Mouse (Mus musculus): ENCODE measurements around the gene Pop5. TPM values are rescaled to one million over a fixed set of nuclear protein-coding genes. Genes with fewer than 3 reads are reported as not detected.

Gene Pop5
- polyA plus RNA-seq, 1 experiment from 2014 or later = 128 TPM

DNA sequence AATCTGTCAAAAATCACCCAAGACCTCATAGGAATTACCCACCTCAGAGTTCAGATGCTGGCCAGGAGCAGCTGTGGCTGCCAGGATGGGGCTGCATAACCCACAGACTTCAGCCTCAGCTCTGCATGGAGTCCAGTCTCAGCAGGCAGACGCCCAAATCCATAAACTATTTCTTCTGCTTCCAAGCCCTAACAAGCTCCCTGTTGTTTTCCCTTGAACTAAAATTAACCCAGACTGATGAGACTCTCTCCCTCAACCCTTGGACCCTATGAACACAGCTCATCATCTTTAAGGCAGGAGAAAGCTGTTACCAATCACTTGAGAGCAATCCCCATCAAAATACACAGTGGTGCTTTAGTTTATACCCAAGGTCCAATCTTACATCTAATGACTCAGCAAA is 19.8 kb downstream of the Pop5 start:
- Histone ChIP-seq H3K27ac (no peak overlapping the region), H3K9ac (no peak overlapping the region), H3K36me3 (peaks cover 58% of the 10 kb centered on the region), H3K4me2 (replicated peaks) (no peak overlapping the region), H3K27me3 (replicated peaks) (no peaks in the 10 kb centered on the region), H3K4me3 (replicated peaks) (no peak overlapping the region), H3K4me1 (replicated peaks) (no peaks in the 10 kb centered on the region), H3K9me3 (no peaks in the 10 kb centered on the region)
- 79% methylated on average over 1 of the region's 1 CpGs for WGBS
- no peak for ATAC-seq

DNA sequence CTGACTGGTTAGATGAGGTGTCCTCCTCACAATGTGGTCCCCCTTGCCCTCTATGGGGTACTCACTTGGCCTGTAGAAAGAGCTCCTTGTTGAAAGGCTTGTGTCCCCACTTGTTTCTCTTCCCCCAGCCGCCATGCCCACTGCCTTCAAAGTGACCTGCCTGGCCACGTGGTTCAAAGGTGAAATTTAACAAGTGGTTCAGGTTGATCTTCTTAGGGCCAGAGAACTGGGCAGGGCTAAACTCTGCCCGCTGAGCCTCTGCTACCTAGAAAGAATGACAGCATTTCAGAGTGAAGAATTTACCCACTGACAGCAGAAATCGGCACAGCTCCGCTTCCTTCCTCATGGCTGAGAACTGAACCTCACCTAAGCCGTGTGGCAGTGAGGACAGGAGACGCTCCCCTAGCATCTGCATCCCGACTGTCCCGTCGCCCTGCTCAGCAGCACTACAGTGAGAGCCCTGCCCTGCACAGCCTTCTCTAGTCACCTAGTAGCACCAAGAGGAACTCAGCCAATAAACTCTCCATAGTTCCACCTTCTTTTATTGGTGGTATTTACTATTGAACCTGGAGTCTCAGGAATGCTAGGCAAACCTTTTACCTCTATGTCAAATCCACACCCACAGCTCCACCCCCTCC is 21.4 kb downstream of the Pop5 start:
- Histone ChIP-seq H3K27me3 (replicated peaks) (no peaks in the 10 kb centered on the region), H3K9me3 (no peaks in the 10 kb centered on the region), H3K4me1 (replicated peaks) (no peaks in the 10 kb centered on the region), H3K4me2 (replicated peaks) (no peak overlapping the region), H3K4me3 (replicated peaks) (no peak overlapping the region), H3K27ac (no peak overlapping the region), H3K36me3 (peaks cover 46% of the 10 kb centered on the region), H3K9ac (no peak overlapping the region)
- ATAC-seq = peak; percentile 55; the same call in 1 of the 2 replicates
- 69% methylated on average over 10 of the region's 10 CpGs for WGBS

DNA sequence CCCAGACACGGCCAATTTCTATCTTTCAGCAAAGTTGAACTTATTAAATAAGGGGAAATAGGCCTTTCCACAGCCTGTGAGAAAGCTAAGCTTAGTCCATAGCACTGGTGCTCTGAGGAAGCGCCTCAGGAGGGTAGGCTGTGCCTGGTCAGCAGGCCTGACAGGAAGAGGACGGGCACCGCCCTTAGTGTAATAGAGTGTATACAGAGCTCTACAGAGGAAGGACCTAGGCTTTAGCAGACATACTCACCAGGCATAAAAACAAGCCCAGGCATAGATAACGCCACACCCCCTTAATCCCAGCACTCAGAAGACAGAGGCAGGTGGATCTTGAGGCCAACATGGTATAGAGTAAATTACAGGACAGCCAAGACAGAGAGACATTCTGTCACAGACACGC is 24.7 kb downstream of the Pop5 start:
- H3K27me3 ChIP-seq (replicated peaks) = no peaks in the 10 kb centered on the region
- no peak; the same call in 1 of the 2 replicates for ATAC-seq
- WGBS = 73% methylated on average over 6 of the region's 6 CpGs
- no peak overlapping the region for H3K4me2 ChIP-seq (replicated peaks)
- H3K9ac ChIP-seq = no peak overlapping the region
- no peak overlapping the region for H3K4me3 ChIP-seq (replicated peaks)
- H3K27ac ChIP-seq = no peak overlapping the region
- peaks cover 41% of the 10 kb centered on the region for H3K36me3 ChIP-seq
- H3K9me3 ChIP-seq = no peaks in the 10 kb centered on the region
- H3K4me1 ChIP-seq (replicated peaks) = no peaks in the 10 kb centered on the region; the same call in 1 of the 2 replicates

DNA sequence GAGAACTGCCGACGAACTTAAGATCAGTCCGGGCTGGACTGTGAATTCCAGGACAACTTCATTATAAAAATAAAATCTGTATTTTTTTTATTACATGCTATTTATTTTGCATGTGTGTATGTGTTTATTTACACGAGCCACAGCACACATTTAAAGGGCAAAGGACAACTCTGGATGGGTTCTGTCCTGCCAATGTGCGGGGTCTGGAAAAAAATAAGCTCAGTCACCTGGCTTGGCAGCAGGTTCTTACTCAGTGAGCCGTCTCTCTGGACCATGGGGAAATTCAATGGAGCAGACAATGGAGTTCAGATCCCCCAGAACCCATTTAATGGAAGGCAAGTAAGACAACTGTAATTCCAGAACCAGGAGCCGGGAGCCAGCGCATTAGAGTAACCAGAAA is 25.5 kb downstream of the Pop5 start:
- Histone ChIP-seq H3K27ac (no peak overlapping the region), H3K27me3 (replicated peaks) (no peaks in the 10 kb centered on the region), H3K9me3 (no peaks in the 10 kb centered on the region), H3K9ac (no peak overlapping the region), H3K4me2 (replicated peaks) (no peak overlapping the region), H3K36me3 (peaks cover 34% of the 10 kb centered on the region), H3K4me3 (replicated peaks) (no peak overlapping the region), H3K4me1 (replicated peaks) (no peaks in the 10 kb centered on the region; the same call in 1 of the 2 replicates)
- WGBS = 90% methylated on average over 8 of the region's 8 CpGs
- no peak for ATAC-seq

GRCm38 (mm10) chr5:115261880-115262279 is 26.2 kb downstream of the Pop5 start:
- H3K27ac ChIP-seq = no peak overlapping the region

GRCm38 (mm10) chr5:115262502-115263291 is 27.1 kb downstream of the Pop5 start:
- peaks cover 4% of the 10 kb centered on the region; the same call in 1 of the 2 replicates for H3K4me1 ChIP-seq (replicated peaks)

More at GRCm38 (mm10) chr5:115261880-115262279, 26.2 kb downstream of the Pop5 start:
- no peak for ATAC-seq
- Histone ChIP-seq H3K4me1 (replicated peaks) (no peaks in the 10 kb centered on the region; the same call in 1 of the 2 replicates), H3K9me3 (no peaks in the 10 kb centered on the region), H3K27me3 (replicated peaks) (no peaks in the 10 kb centered on the region), H3K9ac (no peak overlapping the region), H3K4me2 (replicated peaks) (no peak overlapping the region), H3K36me3 (peaks cover 27% of the 10 kb centered on the region; the same call in 1 of the 2 replicates), H3K4me3 (replicated peaks) (no peak overlapping the region)
- WGBS = 74% methylated on average over 1 of the region's 1 CpGs

GRCm38 (mm10) chr5:115266340-115266739 is 30.7 kb downstream of the Pop5 start:
- Histone ChIP-seq H3K4me2 (replicated peaks) (no peak overlapping the region), H3K27ac (no peak overlapping the region), H3K27me3 (replicated peaks) (no peaks in the 10 kb centered on the region), H3K4me1 (replicated peaks) (peaks cover 30% of the 10 kb centered on the region), H3K9me3 (no peaks in the 10 kb centered on the region), H3K9ac (no peak overlapping the region), H3K4me3 (replicated peaks) (no peak overlapping the region), H3K36me3 (no peaks in the 10 kb centered on the region)
- 92% methylated on average over 5 of the region's 5 CpGs for WGBS
- ATAC-seq = no peak

More at GRCm38 (mm10) chr5:115262502-115263291, 27.1 kb downstream of the Pop5 start:
- Histone ChIP-seq H3K4me2 (replicated peaks) (no peak overlapping the region), H3K9me3 (no peaks in the 10 kb centered on the region), H3K27me3 (replicated peaks) (no peaks in the 10 kb centered on the region), H3K9ac (no peak overlapping the region), H3K4me3 (replicated peaks) (no peak overlapping the region), H3K36me3 (peaks cover 20% of the 10 kb centered on the region; the same call in 1 of the 2 replicates), H3K27ac (no peak overlapping the region)
- WGBS = 85% methylated on average over 14 of the region's 14 CpGs
- no peak for ATAC-seq

DNA sequence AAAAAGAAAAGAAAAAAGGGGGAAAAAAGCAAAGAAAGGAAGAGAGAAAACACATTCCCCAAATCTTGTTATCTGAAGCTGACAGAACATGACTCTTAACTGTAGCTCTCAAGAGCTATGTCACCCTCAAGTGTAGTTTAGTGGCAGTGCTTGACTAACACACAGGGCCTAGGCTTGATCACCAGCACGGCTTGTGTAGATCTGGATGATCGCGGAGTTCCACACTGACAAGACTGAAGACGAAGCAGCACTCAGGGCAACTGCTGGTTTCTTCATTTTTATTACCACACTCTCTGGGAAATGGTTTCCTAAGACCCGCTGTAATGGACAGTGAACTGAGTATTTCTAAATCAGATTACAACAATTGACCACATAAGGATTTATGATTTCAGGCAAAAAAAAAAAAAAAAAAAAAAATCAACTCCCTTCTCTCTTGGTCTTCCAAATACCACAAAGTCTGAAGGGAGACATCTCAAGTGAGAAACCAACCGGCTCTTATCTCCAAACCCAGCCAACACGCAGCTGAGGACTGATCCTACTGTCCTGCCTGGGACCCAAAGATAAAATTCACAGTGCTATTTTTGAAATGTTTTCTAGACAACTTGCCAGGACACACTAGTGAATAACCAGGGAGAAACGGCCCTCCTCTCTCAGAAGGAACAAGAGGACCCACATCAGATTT is 31.3 kb downstream of the Pop5 start:
- Histone ChIP-seq H3K4me2 (replicated peaks) (no peak overlapping the region), H3K9me3 (no peaks in the 10 kb centered on the region), H3K27ac (no peak overlapping the region), H3K4me1 (replicated peaks) (peaks cover 30% of the 10 kb centered on the region), H3K9ac (no peak overlapping the region), H3K27me3 (replicated peaks) (no peaks in the 10 kb centered on the region), H3K36me3 (no peaks in the 10 kb centered on the region), H3K4me3 (replicated peaks) (no peak overlapping the region)
- 77% methylated on average over 8 of the region's 8 CpGs for WGBS
- no peak; the same call in 1 of the 2 replicates for ATAC-seq

DNA sequence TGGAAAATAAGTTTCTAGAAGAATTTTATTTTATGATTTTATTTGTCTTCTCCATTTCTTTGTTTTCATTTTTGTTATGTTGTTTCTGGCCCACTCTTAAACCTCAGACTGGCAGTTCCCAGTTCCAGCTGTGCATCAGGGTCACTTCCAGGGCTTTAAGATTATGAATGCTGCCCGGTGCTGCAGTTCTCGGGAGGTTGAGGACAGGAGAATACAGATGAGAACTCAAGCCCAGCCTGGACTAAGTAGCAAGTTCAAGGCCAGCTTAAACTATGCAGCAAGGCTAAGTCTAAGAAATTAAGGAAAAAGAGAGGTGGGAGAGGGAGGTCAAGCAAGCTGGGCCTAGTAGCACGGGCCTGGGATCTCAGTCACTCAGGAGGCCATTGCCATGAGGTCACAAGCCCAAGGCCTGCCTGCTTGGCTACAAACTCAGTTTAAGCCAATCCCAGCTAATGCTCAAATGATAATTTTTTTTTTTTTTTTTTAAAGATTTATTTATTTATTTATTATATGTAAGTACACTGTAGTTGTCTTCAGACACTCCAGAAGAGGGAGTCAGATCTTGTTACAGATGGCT is 31.9 kb downstream of the Pop5 start:
- Histone ChIP-seq H3K4me1 (replicated peaks) (peaks cover 30% of the 10 kb centered on the region), H3K9ac (no peak overlapping the region), H3K27ac (no peak overlapping the region), H3K4me2 (replicated peaks) (no peak overlapping the region), H3K36me3 (no peaks in the 10 kb centered on the region), H3K27me3 (replicated peaks) (no peaks in the 10 kb centered on the region), H3K9me3 (no peaks in the 10 kb centered on the region), H3K4me3 (replicated peaks) (no peak overlapping the region)
- 75% methylated on average over 3 of the region's 3 CpGs for WGBS
- no peak for ATAC-seq

- H3K27me3 ChIP-seq (replicated peaks) = no peaks in the 10 kb centered on the region
- H3K4me3 ChIP-seq (replicated peaks) = no peak overlapping the region
- no peak overlapping the region for H3K4me2 ChIP-seq (replicated peaks)
- no peak for ATAC-seq
- H3K27ac ChIP-seq = no peak overlapping the region
- H3K9ac ChIP-seq = no peak overlapping the region
- H3K36me3 ChIP-seq = no peaks in the 10 kb centered on the region
- H3K9me3 ChIP-seq = no peaks in the 10 kb centered on the region
- 29% methylated on average over 3 of the region's 3 CpGs for WGBS
- peaks cover 33% of the 10 kb centered on the region for H3K4me1 ChIP-seq (replicated peaks)
These were observed 32.6 kb downstream of the Pop5 start for GRCm38 (mm10) chr5:115268266-115268665.

GRCm38 (mm10) chr5:115269969-115270368 is 34.3 kb downstream of the Pop5 start:
- Histone ChIP-seq H3K9ac (no peak overlapping the region), H3K9me3 (no peaks in the 10 kb centered on the region), H3K4me2 (replicated peaks) (peak overlapping the region; percentile 9; the same call in 1 of the 2 replicates), H3K4me1 (replicated peaks) (peaks cover 33% of the 10 kb centered on the region), H3K36me3 (no peaks in the 10 kb centered on the region), H3K27me3 (replicated peaks) (no peaks in the 10 kb centered on the region), H3K27ac (no peak overlapping the region), H3K4me3 (replicated peaks) (no peak overlapping the region)
- 78% methylated on average over 1 of the region's 1 CpGs for WGBS
- ATAC-seq = no peak

Data from intestine, embryonic 15.5 days (tissue).